Mouse (Mus musculus) megakaryocyte, adult 5-6 weeks (primary cell): Measurements from ENCODE around the gene Fxyd6. TPM values are rescaled to one million over a fixed set of nuclear protein-coding genes. Genes with fewer than 3 reads are reported as not detected.

Experiments used
- ATAC-seq: 2 replicates; pipeline ENCODE4 v1.8.0; 2016; ENCODE audit warnings: mild to moderate bottlenecking, inconsistent platforms; ENCODE audit not compliant: poor library complexity, severe bottlenecking
- total RNA-seq, 2 experiments: library from RNA; stranded (forward) in 1 of 2; stranded (reverse) in 1 of 2; fragments of 153-499, 151-499 nt in 1 of 2; fragments of 221-1000, 200-1000 nt in 1 of 2; gene quantifications; 2 replicates each; pipeline versions ENCODE4 v1.2.3 to v1.2.4; 2015 to 2017

The Fxyd6 gene
- total RNA-seq, 2 experiments from 2014 or later: 0.11 TPM; not detected in 1

GRCm38 (mm10) chr9:45410614-45411013 lies 40.6 kb downstream of the Fxyd6 start:
- ATAC-seq: no peak

GRCm38 (mm10) chr9:45411111-45411510 lies 41.1 kb downstream of the Fxyd6 start:
- ATAC-seq: no peak

DNA sequence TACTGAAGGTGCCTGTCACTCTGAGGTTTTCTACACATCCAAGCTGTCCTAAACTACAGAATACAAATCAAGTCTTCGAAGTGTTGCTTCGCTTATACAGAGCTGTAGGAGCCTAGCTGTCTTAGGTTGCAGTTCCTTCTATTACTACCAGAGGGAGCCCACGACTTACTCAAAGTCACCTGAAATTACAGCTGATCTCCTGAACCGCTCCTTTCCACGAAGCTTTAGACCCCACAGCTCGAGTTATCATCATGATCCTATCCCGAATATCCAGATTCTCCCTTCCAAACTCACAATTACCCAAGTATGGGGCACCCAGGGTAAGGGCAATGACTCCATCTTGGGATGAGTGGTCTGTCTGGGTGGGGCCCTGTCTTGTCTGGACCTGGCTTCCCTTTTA lies 41.8 kb downstream of the Fxyd6 start:
- peak; percentile 49 for ATAC-seq

DNA sequence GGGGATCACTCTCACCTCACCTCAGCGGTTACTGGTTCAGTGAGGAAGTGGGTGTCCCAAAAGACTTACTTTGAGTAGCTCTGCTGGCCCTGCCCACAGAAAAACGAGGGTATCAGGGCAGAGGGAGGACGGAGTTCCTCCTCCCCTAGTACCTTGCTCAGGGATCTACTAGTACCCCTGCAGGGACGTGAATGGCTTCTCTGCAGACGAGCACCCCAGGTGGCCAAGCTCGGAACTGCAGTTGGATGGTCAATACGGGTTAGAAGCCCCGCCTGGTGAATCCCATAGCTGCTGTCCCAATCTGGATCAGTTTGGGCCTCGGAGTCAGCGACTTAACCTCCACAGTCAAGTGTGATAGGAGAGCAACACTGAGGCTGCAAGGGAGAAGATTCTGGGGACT lies 42.3 kb downstream of the Fxyd6 start:
- peak; percentile 81 for ATAC-seq

DNA sequence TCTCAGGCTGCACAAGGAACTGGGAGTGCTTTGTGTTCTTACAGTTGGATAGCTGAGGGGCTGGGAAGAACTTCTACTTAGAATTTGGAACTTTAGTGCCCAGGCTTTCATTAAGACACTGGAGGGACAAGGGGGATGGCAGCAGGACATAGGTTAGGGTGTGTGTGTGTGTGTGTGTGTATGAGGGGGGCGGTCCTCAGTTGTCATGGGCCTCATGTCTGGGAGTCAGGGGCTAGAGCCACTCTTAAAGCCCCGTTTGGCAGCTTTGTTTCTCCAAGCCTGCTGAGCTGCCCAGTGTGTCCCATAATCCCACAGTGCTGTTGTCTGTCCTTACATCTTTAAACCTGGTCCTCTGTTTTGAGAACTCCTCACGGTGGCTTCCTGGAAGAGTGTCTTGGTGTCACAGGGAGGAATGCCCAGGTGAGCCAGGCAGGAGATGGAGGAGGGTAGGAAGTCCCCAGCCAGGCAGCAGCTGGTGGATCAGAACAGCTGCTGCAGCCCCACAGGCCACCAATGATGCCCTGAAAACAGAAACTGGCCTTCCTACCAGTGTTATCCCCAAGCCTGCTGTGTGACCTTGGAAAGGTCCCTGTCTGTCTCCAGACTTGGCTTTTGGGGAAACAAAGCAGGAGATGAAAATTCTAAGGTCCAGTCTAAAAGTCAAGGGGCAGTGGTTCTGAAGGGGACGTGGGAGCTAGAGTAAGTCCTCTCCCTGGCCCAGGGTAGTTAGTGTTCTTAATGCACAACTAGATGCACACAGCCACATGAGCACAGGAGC lies 42.9 kb downstream of the Fxyd6 start:
- no peak for ATAC-seq

- no peak for ATAC-seq
Observed at GRCm38 (mm10) chr9:45413478-45414140, 43.6 kb downstream of the Fxyd6 start.

GRCm38 (mm10) chr9:45415912-45416311 lies 45.9 kb downstream of the Fxyd6 start:
- ATAC-seq: no peak

GRCm38 (mm10) chr9:45417245-45417644 lies 47.3 kb downstream of the Fxyd6 start:
- peak; percentile 86 for ATAC-seq

GRCm38 (mm10) chr9:45418252-45418651 lies 48.3 kb downstream of the Fxyd6 start:
- no peak for ATAC-seq

GRCm38 (mm10) chr9:45421209-45421608 lies 51.2 kb downstream of the Fxyd6 start:
- no peak for ATAC-seq

DNA sequence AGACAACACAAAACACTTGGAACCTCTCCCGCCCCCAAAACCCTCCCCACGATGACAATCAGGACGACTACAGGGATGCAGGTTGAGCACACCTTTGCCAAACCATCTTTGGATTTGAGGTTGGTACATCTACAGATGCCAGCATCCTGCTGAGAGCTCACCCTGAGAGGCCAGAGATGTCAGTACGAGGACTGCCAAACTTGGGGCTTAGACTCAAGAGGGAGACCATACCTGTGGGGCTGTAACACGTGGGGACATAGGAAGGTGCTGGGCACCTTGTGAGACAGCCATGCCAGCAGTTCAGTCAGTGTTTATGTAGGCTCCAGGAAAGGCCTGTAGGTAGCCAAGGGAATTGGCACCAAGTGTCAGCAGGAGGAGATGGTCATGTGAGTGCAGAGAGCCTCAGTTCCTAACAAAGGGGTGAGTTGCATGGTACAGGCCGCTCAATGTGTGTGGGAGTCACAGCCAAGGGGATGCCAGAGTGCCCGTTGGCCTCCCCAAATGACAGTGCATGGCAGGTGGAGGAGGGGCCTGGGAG lies 52.8 kb downstream of the Fxyd6 start:
- no peak for ATAC-seq

DNA sequence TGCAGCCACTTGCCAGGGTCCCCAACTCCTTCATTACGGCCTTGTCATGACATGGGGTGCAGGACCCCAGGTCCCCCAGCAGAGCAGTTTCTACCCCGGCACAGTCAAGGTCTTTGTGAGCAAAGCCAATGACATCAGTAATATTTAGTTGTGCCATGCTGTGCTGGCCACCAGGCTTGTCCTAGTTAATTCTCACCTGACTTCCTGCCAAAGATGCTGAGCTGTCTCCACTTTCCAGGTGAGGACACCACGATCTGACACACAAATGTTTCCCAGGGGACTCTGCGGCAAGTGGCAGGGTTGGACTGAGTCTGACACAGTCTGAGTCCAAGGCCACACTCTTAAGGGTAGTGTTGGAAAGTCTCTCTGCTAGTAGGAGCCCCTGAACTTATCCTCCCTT lies 56.5 kb downstream of the Fxyd6 start, which contains the start of gene Dscaml1:
Gene Dscaml1, plus strand, starts transcription at position 173 of the 400 bp plus-strand sequence.
- ATAC-seq: no peak

GRCm38 (mm10) chr9:45429392-45429791 lies 59.4 kb downstream of the Fxyd6 start:
- no peak for ATAC-seq

- no peak for ATAC-seq
Observed at GRCm38 (mm10) chr9:45429951-45430697, 60.1 kb downstream of the Fxyd6 start.

DNA sequence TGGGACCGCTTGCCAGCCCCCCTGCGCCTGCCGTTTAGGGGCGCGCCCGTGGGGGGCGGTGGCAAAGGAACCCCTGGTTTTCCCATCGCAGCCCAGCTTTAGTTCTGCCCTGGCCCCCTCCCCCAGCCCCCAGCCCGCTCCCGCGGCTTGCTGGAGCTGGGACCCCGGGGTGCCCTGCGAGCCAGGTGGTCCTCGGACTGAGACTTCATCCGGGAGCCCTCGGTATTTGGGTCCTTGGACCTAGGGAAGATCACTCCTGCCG lies 60.6 kb downstream of the Fxyd6 start:
- ATAC-seq: no peak

GRCm38 (mm10) chr9:45431150-45431549 lies 61.2 kb downstream of the Fxyd6 start:
- no peak for ATAC-seq

GRCm38 (mm10) chr9:45432639-45433038 lies 62.7 kb downstream of the Fxyd6 start:
- no peak for ATAC-seq

GRCm38 (mm10) chr9:45433119-45433518 lies 63.1 kb downstream of the Fxyd6 start:
- ATAC-seq: no peak

DNA sequence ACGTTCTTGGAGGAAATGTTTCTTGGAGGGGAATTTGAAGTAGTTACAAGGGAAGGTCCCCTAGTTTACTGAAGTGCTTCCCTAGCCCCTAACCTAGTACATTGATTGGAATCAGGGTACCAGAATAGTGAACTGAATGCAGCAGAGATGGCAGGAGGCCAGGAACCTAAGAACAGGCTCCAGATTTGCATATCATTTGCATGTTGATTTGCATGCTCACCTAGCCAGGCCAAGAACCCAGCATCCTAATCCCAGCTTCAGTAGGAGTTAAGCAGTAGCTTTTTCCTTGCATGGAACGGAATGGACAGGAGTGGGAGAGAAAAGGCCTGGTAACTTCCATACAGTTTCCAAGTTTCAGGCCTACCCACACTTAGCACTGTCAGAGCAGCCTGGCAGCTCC lies 64.2 kb downstream of the Fxyd6 start:
- ATAC-seq: no peak

GRCm38 (mm10) chr9:45439025-45439424 lies 69.0 kb downstream of the Fxyd6 start:
- no peak for ATAC-seq

GRCm38 (mm10) chr9:45440083-45440784 lies 70.2 kb downstream of the Fxyd6 start:
- peak; percentile 71 for ATAC-seq
